Mouse (Mus musculus) cerebellum, adult 18-20 months (tissue): ENCODE data around the gene Trp53i11.

ENCODE experiments used
- DNase-seq, 2 experiments: peaks; one replicate each; pipeline ENCODE4 v3.0.0; 2021

Gene Trp53i11

GRCm38 (mm10) chr2:93243439-93244089 lies 56.2 kb downstream of the Trp53i11 start:
- peak; percentile 75 to 77 for DNase-seq

- peak; percentile 62 for DNase-seq
These were observed 56.7 kb downstream of the Trp53i11 start for GRCm38 (mm10) chr2:93244090-93244443.

- no peak for DNase-seq
These were observed 61.7 kb downstream of the Trp53i11 start for GRCm38 (mm10) chr2:93249058-93249457.

GRCm38 (mm10) chr2:93250611-93251010 lies 63.3 kb downstream of the Trp53i11 start:
- DNase-seq, result no peak
